Mouse (Mus musculus) testis, postnatal 10 days (tissue): ENCODE results near the gene Capn12.
A peak's percentile ranks its signal among the peaks of the same experiment; 100 is the strongest.
"Not testable (repeated sequence)": the region's sequence is repeated elsewhere in the genome, so short reads cannot be mapped to it uniquely, and the experiment has no call there.

Source experiments
- DNase-seq: peaks from one replicate; pipeline ENCODE4 v3.0.0; 2021; ENCODE audit warnings: low spot score

The Capn12 gene

DNA sequence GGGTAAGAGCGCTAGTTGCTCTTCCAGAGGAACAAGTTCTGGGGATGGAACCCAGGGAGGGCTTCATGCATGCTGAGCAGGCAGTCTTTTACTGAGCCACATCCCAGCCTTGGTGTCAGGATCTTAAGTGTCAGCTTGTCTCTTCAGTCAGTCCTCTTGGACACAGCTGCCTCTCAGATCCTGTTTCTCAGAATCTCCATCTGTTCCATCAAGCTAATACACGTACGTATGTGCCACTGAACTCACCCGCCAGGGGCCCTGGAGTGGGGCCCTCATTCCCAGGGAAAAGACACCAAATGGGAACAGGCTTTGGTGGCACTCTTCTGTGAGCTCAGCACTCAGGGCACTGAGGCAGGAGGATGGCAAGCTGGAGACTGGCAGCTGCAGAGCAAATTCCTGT lies 3.4 kb upstream of the Capn12 start:
- DNase-seq = no peak

DNA sequence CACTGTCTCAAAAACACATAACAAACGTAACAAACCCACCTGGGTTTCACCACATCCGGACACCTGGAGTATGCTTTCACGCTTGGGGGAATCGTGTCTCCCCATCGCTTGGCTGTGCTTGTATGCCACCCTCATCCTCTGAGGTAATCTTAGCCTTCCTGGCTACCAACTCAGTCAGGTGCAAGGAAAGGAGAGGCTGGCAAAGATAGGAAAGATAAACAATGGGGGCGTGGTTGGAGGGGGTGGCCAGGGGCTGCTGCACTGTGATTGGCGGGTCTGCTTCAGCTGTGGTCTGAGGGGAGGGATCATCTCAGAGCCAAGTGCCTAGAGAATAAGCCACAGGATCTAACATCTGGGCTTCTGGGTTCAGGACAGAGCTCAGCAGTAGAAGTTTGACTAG lies 1.6 kb upstream of the Capn12 start:
- DNase-seq = no peak

DNA sequence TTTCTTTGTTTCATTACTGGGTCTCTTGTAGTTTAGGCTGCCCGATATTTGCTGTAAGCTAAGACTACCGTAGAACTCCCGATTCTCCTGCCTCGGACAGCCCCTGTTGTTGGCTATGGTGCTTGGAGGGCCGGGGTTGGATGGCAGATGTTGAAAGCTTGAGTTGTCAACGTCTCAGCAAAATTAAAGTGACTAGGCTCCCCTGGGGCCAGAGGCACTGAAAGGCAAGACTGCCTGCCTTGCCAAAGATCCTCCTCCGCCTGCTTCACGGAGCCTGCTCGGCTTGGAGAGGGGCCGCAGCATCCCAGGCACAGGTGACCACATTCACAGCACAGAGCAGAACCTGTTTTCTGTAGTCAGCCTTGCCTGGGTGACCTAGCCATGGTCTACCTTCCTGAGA lies 668 bp upstream of the Capn12 start:
- DNase-seq = no peak

- DNase-seq = no peak
These were observed 1.8 kb downstream of the Capn12 start for GRCm38 (mm10) chr7:28883039-28883438.

DNA sequence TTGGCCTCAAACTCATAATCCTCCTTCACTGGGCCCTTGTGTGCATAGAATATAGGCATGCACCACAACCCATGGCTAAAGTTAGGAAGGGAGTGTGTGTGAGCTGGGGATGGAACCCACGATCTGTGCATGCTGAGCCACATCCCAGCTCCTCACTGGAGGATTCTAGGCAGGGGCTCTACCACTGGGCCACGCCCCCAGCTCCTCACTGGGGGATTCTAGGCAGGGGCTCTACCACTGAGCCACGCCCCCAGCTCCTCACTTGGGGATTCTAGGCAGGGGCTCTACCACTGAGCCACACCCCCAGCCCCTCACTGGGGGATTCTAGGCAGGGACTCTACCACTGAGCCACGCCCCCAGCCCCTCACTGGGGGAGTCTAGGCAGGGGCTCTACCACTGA lies 2.5 kb downstream of the Capn12 start:
- not testable (repeated sequence) for DNase-seq

GRCm38 (mm10) chr7:28886486-28886885 lies 5.3 kb downstream of the Capn12 start:
- DNase-seq = no peak

DNA sequence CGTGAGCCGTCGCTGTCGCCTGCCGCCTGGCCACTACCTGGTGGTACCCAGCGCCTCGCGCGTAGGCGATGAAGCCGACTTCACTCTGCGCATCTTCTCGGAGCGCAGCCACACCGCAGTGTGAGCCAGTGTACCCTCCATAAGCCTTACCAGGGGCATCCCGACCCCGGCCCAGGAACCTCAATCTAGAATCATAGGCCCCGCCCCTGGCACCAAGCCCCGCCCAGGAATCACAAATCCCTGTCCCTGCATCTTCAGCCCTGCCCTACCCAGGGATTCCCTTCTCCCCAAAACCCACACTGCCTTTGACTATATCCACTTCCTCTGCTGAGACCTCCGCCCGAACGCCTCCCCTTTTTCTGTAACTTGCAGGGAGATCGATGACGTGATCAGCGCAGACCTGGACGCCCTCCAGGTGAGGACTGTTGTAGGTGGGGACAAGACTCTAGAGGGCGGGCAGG lies 7.5 kb downstream of the Capn12 start:
- peak; percentile 71 for DNase-seq

DNA sequence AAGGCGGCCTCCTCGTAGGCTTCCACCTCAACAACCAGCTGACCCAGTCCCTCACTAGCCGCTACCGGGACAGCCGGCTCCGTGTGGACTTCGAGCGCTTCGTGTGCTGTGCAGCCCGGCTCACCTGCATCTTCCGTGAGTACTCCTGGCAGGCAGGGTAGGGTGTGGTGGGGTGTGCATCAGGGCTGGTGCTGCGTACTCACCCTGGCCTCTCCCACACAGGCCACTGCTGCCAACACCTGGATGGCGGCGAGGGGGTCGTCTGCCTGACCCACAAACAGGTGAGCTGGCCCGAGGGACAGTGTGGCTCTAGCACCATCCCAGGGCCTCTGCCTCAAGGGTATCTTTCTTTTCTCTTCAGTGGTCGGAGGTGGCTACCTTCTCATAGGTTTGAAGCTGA lies 11.4 kb downstream of the Capn12 start:
- no peak for DNase-seq

DNA sequence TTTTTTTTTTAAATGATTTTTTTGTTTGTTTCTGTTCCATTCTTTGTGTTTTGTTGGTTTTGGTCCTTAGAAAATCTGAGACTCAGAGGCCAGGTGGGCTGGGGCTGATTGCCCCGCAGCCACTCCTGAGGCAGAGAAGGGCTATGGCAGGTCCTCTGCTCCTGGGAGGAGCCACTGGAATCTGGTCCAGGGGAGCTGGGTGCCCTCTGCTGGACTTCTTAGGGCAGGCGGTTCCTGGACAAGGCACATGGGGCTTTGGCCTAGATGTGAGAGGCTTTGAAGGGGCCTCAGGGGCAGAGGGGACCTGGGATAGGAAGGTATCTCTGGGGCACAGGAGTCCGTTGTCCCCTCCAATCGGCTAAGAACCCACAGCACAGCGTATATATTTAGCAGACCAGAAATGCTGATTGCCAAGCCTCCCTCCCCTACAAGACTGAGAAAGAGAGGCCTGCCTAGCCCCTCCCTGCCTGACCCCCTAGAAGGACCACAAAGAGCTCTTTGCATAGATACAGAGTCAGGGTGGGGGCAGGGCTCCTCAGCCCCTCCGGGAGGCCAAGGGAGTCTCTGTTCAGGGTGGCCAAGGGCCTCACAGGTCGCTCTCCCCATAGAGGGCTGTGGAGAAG lies 12.5 kb downstream of the Capn12 start:
- peak; percentile 80 for DNase-seq

- peak; percentile 79 for DNase-seq
These were observed 13.7 kb downstream of the Capn12 start for GRCm38 (mm10) chr7:28894942-28895341.

DNA sequence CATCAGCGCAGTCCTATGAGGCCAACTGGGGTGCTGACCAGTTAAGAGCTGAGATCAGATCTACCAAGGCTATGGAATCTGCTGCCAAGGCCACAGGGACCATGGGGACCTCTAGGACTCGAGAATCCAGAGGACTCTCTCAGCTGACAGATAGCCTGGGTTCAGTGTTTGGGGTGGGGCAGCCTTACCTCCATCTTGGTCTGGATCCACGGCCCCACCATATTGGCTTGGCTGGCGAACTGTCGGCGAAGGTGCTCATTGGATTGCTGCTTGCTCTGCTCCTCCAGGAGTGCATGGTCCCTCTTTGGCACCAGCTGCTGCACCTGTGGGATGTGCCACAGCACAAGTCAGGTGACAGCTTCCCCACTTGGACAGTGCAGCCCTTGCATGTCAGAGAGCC lies 16.4 kb downstream of the Capn12 start:
- DNase-seq = no peak

DNA sequence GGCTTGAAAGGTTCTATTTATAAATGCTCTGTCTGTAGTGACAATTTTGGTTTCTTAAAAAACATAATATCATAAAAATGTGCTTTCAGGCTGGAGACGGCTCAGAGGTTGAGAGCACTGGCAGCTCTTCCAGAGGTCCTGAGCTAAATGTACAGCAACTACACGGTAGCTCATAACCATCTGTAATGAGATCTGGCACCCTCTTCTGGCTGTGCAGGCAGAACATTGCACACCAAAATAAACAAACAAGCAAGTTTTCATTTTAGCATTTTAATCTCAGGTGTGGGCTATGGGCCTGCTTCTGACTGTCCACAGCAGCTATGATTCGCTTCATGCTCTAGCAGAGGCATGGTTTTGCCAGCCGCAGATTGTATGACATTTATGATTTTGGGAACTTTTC lies 18.8 kb downstream of the Capn12 start:
- DNase-seq = no peak

DNA sequence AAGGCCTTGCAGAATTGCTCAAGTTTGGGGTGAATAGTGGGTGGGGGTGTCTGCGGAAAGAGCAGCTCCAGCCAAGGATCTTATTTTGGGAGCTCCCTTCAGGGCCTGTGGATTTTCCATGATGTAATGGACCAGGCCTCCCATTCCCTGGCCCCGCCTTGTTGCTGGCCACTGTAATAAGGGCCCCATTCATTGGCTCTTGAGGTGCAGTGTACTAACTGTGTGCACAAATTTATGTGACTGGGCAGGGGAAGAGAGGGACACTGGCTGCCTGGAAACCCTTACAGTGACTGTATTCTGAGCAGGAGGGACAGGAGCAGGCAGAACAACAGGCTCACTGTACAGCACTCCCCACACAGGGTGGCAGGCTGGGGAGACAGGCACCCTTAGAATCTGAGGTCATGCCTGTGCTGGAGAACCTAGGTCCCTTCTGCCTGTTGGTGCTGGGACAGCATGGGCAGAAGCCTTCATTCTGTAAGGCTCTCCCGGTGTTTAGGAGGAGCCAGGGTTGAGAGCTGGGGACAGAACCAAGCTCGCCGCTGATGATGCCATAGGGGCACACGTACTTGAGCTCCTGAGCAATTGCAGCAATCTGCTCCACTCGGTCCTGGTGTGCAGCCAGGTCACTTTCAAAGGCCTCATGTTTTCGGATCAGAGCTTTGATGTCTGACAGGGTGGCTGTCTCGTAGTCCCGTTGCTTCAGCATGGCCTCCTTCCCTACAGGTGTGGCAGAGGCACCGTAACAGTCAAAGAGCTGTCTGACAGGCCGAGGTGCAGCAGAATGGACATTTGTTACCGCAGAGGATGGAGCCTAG lies 20.3 kb downstream of the Capn12 start:
- no peak for DNase-seq

DNA sequence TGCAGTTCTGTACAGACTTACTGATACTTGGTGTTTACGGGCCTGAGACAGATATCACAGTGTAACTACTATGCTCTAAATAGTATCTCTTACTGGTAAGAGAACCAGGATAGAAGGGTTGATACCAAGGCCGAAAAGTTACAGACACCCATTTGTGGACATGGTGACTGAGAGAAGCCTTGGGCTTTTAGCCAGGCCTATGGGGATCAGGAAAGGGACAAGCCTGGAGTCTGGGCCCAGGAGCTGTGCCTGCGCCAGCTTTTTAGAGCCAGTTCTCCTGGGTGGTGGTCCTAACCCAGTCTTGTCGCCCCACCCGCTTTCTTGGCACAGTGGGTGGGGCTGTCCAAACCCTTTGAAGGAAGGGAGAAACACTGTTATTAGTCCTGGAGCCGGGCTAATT lies 21.0 kb downstream of the Capn12 start:
- no peak for DNase-seq

GRCm38 (mm10) chr7:28902809-28903208 lies 21.6 kb downstream of the Capn12 start:
- no peak for DNase-seq

DNA sequence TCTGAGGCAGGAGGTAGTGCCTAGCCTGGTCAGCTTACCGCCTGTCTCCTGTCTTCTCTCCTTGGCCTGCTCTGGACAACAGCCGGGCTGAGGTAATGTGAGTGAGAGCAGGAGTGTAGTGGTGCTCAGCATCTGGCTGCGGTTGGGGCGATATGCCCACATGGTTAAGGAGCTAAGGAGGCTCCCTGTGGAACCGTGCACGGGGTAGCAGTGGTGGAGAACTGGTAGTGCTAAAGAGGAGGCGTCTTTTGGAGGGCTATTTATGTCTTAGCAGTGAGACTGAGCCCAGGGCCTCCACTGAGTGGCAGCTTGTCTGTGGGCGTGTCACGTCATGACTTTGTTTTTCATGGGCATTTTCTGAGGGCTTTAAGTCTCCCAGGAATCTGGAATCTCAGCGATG lies 22.6 kb downstream of the Capn12 start:
- DNase-seq = no peak

GRCm38 (mm10) chr7:28907195-28907594 lies 26.0 kb downstream of the Capn12 start:
- no peak for DNase-seq

- no peak for DNase-seq
These were observed 30.4 kb downstream of the Capn12 start for GRCm38 (mm10) chr7:28911632-28912031.

- no peak for DNase-seq
These were observed 31.9 kb downstream of the Capn12 start for GRCm38 (mm10) chr7:28913171-28913570.

DNA sequence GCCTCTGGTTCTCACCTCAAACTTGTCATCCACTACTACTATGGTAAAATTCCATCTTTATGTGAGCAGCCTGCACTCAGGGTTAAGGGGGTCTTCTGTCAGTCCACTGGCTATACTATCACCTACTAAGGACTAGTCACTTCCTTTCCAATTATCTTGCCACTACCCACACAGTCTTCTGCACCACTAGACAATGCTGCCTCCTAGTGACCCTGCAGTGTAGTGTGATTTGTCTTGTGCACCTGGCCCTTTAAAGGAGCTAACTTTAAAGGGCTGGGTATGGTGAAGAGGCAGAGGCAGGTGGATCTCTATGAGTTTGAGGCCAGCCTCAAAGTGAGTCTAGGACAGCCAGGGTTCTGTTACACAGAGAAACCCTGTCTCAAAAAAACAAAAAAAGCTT lies 35.3 kb downstream of the Capn12 start:
- no peak for DNase-seq

GRCm38 (mm10) chr7:28917503-28918426 lies 36.5 kb downstream of the Capn12 start:
- DNase-seq = peak; percentile 80

- DNase-seq = no peak
These were observed 37.3 kb downstream of the Capn12 start for GRCm38 (mm10) chr7:28918540-28918939.

DNA sequence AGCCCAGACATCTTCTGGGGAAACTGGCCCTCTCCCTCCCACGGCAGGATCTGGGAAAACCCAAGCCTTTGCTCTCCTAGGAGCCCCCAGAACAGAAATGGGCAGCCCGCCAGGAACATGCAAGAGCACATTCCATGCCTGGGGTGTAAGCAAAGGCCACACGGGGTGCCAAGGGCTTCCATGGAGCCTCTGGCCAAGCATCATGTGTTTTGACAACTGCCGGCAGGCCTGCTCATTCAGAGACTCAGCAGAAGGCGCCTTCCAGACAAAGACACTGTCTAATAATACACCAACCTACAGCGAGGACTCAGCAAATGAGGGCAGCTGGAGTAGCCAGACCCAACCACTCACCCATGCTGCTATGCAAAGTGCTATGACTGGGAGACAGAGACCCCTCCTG lies 38.6 kb downstream of the Capn12 start:
- DNase-seq = peak; percentile 91
